Mouse (Mus musculus) MEL (cell line): Measurements from ENCODE around the gene Hic1. TPM values are rescaled to one million over a fixed set of nuclear protein-coding genes. Genes with fewer than 3 reads are reported as not detected.

Experiments
- DNase-seq: peaks from one replicate; pipeline ENCODE4 v3.0.0; 2011; ENCODE audit warnings: low read depth, low spot score
- H3K27ac ChIP-seq: 2 replicates; pipeline ENCODE4 v1.5.1; 2012; ENCODE audit warnings: low read depth, mild to moderate bottlenecking, control low read depth, low read length, moderate library complexity; ENCODE audit not compliant: control insufficient read depth
- H3K27me3 ChIP-seq, 2 experiments: fragments of 150-350 bp in 1 of 2; sonication (generic) in 1 of 2; 2 replicates each; pipeline ENCODE4 v1.6.1; 2012; ENCODE audit warnings: low read length in 2 of 2, mild to moderate bottlenecking in 2 of 2, improper control_type of control experiment in 1 of 2, moderate library complexity in 1 of 2; ENCODE audit not compliant: insufficient read depth in 2 of 2, control insufficient read depth in 1 of 2
- H3K36me3 ChIP-seq, 2 experiments: 2 replicates each; pipeline ENCODE4 v1.6.1; 2012 to 2014; ENCODE audit warnings: low read length in 2 of 2, improper control_type of control experiment in 1 of 2, inconsistent platforms in 1 of 2, mild to moderate bottlenecking in 1 of 2; ENCODE audit not compliant: insufficient read depth in 2 of 2, control insufficient read depth in 1 of 2
- H3K4me1 ChIP-seq, 2 experiments: fragments of 150-350 bp in 1 of 2; sonication (generic) in 1 of 2; 2 replicates each; pipeline ENCODE4 v1.6.1; 2012; ENCODE audit warnings: low read length in 2 of 2, improper control_type of control experiment in 1 of 2, mild to moderate bottlenecking in 1 of 2; ENCODE audit not compliant: insufficient read depth in 2 of 2, control insufficient read depth in 1 of 2
- H3K4me3 ChIP-seq, 2 experiments: fragments of 150-350 bp in 1 of 2; sonication (generic) in 1 of 2; 2 replicates each; pipeline ENCODE4 v1.5.1; 2012; ENCODE audit warnings: low read depth in 2 of 2, low read length in 2 of 2, mild to moderate bottlenecking in 2 of 2, moderate library complexity in 2 of 2, control low read depth in 1 of 2, improper control_type of control experiment in 1 of 2; ENCODE audit not compliant: control insufficient read depth in 1 of 2, insufficient read depth in 1 of 2
- H3K79me2 ChIP-seq: 2 replicates; pipeline ENCODE4 v1.6.1; 2012; ENCODE audit warnings: mild to moderate bottlenecking, low read length, moderate library complexity; ENCODE audit not compliant: control insufficient read depth, poor library complexity, insufficient read depth
- H3K9ac ChIP-seq: 2 replicates; pipeline ENCODE4 v1.6.1; 2012; ENCODE audit warnings: low read depth, mild to moderate bottlenecking, control low read depth, low read length, moderate library complexity; ENCODE audit not compliant: control insufficient read depth, poor library complexity, severe bottlenecking
- H3K9me3 ChIP-seq: fragments of 150-350 bp; sonication (generic); replicated peaks from 2 replicates; pipeline ENCODE4 v1.6.1; 2012; ENCODE audit warnings: mild to moderate bottlenecking, low read length, improper control_type of control experiment, moderate library complexity; ENCODE audit not compliant: insufficient read depth
- CHD2 ChIP-seq: IDR thresholded peaks from 2 replicates; pipeline ENCODE4 v1.6.1; 2011; ENCODE audit warnings: low read length, improper control_type of control experiment
- EP300 ChIP-seq, 2 experiments: IDR thresholded peaks; 2 replicates each; pipeline ENCODE4 v1.6.1; 2011; ENCODE audit warnings: improper control_type of control experiment in 2 of 2, low read length in 2 of 2, low read depth in 1 of 2, mild to moderate bottlenecking in 1 of 2
- ETS1 ChIP-seq: IDR thresholded peaks from 2 replicates; pipeline ENCODE4 v1.6.1; 2012; ENCODE audit warnings: low read depth, mild to moderate bottlenecking, inconsistent platforms, low read length, improper control_type of control experiment, moderate library complexity
- GABPA ChIP-seq: IDR thresholded peaks from 2 replicates; pipeline ENCODE4 v1.6.1; 2012; ENCODE audit warnings: low read depth, mild to moderate bottlenecking, inconsistent platforms, low read length, improper control_type of control experiment, moderate library complexity
- GATA1 ChIP-seq: IDR thresholded peaks from 2 replicates; pipeline ENCODE4 v1.6.1; 2011; ENCODE audit warnings: low read depth, low read length, improper control_type of control experiment
- HCFC1 ChIP-seq: IDR thresholded peaks from 2 replicates; pipeline ENCODE4 v1.6.1; 2012; ENCODE audit warnings: low read depth, mild to moderate bottlenecking, inconsistent platforms, low read length, improper control_type of control experiment, moderate library complexity
- JUND ChIP-seq: IDR thresholded peaks from 2 replicates; pipeline ENCODE4 v1.6.1; 2011; ENCODE audit warnings: low read depth, mild to moderate bottlenecking, improper control_type of control experiment, low read length
- KAT2A ChIP-seq: conservative IDR thresholded peaks from 2 replicates; pipeline ENCODE4 v1.6.1; 2012; ENCODE audit warnings: low read depth, low read length, improper control_type of control experiment, inconsistent platforms
- MAFK ChIP-seq: IDR thresholded peaks from 2 replicates; pipeline ENCODE4 v1.6.1; 2011; ENCODE audit warnings: low read depth, mild to moderate bottlenecking, low read length, improper control_type of control experiment, borderline replicate concordance
- MYC ChIP-seq: IDR thresholded peaks from 2 replicates; pipeline ENCODE4 v1.6.1; 2011; ENCODE audit warnings: low read depth, mild to moderate bottlenecking, low read length, improper control_type of control experiment, moderate library complexity
- NRF1 ChIP-seq: IDR thresholded peaks from 2 replicates; pipeline ENCODE4 v1.6.1; 2014; ENCODE audit warnings: low read depth, mild to moderate bottlenecking, inconsistent platforms, low read length, improper control_type of control experiment, moderate library complexity; ENCODE audit not compliant: poor library complexity, insufficient read depth, severe bottlenecking
- RCOR1 ChIP-seq: IDR thresholded peaks from 2 replicates; pipeline ENCODE4 v1.6.1; 2012; ENCODE audit warnings: low read depth, mild to moderate bottlenecking, inconsistent platforms, low read length, improper control_type of control experiment
- TAL1 ChIP-seq: IDR thresholded peaks from 2 replicates; pipeline ENCODE4 v1.6.1; 2012; ENCODE audit warnings: mild to moderate bottlenecking, inconsistent platforms, low read length, moderate library complexity, mixed read lengths
- TBP ChIP-seq: IDR thresholded peaks from 2 replicates; pipeline ENCODE4 v1.8.0; 2011; ENCODE audit warnings: low read depth, low read length, improper control_type of control experiment
- ZKSCAN1 ChIP-seq: IDR thresholded peaks from 2 replicates; pipeline ENCODE4 v1.6.1; 2012; ENCODE audit warnings: low read depth, mild to moderate bottlenecking, inconsistent platforms, low read length, improper control_type of control experiment, moderate library complexity
- ZNF384 ChIP-seq: IDR thresholded peaks from 2 replicates; pipeline ENCODE4 v1.6.1; 2012; ENCODE audit warnings: low read depth, mild to moderate bottlenecking, inconsistent platforms, low read length, improper control_type of control experiment
- polyA plus RNA-seq, 2 experiments: library from polyadenylated mRNA; stranded (reverse) in 1 of 2; unstranded in 1 of 2; fragments of >175 nt in 1 of 2; fragments of >200 nt in 1 of 2; gene quantifications; 2 replicates each; pipeline versions ENCODE4 v1.2.1 to v1.2.4; 2012; ENCODE audit warnings: low replicate concordance in 2 of 2, low read depth in 1 of 2; ENCODE audit not compliant: insufficient read length in 2 of 2, insufficient read depth in 1 of 2, missing spikeins in 1 of 2
- total RNA-seq: library from RNA; depleted of rRNA; stranded (reverse); fragments of 300-350 nt; gene quantifications from 2 replicates; pipeline ENCODE4 v1.2.3, GENCODE M21; 2012; rRNA removed

Hic1 gene
- total RNA-seq (16.7 and 18.8 TPM in 2 replicates), polyA plus RNA-seq (10 to 100 TPM in 1 of 2 experiments, not detected in 1; 18.2 TPM)

DNA sequence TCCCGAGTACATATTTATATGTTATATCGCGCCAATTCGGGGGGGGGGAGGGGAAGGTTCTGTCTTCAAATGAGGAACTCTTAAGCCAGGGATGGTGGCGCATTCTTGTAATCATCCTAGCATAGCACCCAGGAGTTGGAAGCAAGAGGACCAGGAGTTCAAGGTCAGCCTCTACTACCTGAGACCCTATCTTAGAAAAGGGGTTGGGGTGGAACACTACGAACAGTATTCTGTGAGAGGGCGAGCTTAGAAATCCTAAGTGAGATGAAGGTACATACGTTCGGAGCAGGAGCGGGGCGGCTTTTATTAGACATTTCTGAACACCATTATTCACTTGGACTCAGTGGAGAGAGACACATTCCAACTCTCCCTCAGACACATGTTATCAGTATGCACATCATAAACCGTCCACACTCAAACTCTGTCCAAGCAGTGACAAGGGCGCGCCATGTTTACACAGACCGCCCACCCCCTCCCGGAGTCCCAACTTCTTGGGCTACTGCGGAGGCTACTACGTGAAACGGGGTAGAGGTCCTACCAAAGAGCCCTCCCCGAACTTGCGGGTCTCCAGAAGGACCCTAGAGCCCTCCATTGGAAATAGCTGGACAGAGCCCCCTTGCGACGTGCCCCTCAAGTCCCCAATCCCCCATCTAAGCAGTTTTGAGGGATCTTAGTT is at the start of gene Hic1:
Hic1 (minus strand) TSS at position 115 of the 676 bp plus-strand sequence.
- Histone ChIP-seq H3K9ac (peak within 1 kb of the TSS; percentile 85), H3K4me3 (peak within 1 kb of the TSS; percentile 70 to 81), H3K9me3 (no peaks in the 10 kb centered on the region), H3K27ac (peak within 1 kb of the TSS; percentile 97), H3K36me3 (peaks cover 0 to 18% of the 10 kb centered on the region in 2 experiments; a peak in 2 of 4 replicates), H3K27me3 (no peaks in the 10 kb centered on the region), H3K79me2 (peaks cover 32% of the 10 kb centered on the region), H3K4me1 (peaks cover 0 to 28% of the 10 kb centered on the region in 2 experiments; a peak in 3 of 4 replicates)
- peak; percentile 89 for DNase-seq
- TF ChIP-seq GATA1, result 0 out of 2 replicates have a peak, but pooled peaks have one; percentile 44
- 0 out of 2 replicates have a peak, but pooled peaks have one; percentile 27 for TF ChIP-seq ETS1
- no peak for TF ChIP-seq MAFK
- TF ChIP-seq TBP, result peak; percentile 53

DNA sequence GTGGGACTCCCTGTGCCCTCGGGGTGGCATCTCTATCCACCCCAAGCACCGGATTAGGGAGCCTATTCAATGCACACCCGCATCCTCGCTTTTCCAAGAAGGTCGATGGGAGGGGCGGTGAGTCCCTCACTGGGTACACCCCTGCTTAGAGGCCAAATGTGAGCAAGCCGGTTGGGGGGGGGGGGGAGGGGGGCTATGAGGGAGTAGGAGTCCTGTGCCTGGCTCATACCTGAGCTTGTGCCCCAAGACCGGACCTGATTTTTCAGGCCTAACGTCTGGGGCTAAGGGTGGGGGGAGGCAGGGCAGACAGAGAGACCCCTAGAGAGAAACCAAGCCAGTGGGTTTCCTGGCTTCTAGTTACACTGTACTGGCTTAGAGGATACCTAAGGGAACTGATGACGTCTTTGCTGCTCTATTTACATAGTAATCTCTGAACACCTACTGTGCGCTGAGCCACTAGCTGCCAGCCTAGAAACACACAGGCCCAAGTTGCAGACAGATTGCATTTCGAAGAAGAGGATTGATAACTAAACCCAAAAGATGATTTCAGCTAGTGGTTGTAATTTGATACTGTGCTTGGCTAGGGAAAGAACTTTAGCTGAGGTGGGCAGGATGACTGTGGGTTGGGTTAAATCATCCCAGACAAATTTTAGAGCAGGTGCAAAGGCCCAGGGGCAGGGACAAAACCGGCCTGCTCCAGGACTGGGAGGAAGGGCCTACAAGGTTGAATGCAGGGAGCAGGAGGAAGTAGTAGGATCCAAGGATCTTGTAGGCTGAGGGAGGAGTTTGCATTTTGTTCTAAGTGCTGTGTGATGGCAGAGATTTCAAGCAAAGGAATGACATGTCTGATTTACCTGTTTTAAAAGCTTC is 45.0 kb upstream of the Hic1 start:
- Histone ChIP-seq H3K9ac (no peak overlapping the region), H3K4me3 (no peak overlapping the region), H3K27me3 (no peaks in the 10 kb centered on the region), H3K4me1 (no peaks in the 10 kb centered on the region), H3K79me2 (no peaks in the 10 kb centered on the region), H3K27ac (no peak overlapping the region), H3K36me3 (no peaks in the 10 kb centered on the region), H3K9me3 (no peaks in the 10 kb centered on the region)
- TF ChIP-seq ZKSCAN1 (peak; percentile 88), CHD2 (no peak), ZNF384 (no peak)
- DNase-seq, result no peak

DNA sequence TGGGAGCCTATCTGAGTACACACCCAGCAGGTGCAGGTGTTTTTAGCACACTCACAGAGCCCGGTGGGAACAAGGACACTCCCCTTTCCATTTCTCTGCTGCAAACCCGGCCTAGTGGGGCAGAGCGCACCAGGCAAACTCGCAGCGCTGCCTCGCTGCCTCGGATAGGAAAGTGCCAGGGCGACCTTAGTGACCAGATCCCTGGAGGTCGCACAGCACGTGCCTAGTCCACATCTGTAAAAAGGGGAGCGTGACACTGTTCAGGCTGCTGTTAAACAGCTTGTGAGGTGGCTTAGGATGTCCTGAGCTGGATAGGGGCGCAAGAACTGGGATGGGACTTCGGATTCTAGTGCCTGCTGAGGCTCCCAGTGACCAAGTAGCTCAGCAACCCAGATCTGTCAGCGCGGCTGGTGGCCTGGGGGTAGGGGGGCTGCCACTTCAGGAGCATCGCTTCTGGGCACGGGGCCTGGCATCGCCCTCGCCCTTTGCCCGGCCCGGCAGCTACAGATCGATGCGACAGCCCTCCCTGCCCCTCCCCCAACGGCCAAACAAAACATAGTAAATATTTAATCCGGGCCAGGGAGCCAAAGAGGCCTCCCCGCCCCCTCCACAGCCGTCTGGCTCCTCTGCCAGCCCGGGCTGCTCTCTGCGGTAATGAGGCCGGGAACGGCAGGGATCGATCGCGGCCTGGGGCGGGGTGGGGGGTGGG is 44.2 kb upstream of the Hic1 start:
- H3K27ac ChIP-seq, result no peak overlapping the region
- no peak for TF ChIP-seq MYC
- no peak for TF ChIP-seq GABPA
- no peak for TF ChIP-seq KAT2A
- no peak for TF ChIP-seq HCFC1
- TF ChIP-seq NRF1, result no peak
- TF ChIP-seq RCOR1, result no peak
- TF ChIP-seq EP300 (IDR thresholded peaks at IDR 0.05; ENCODE audit: low read depth in 1 of 2, low read length in 2 of 2), result no peak
- TF ChIP-seq TAL1, result no peak
- TF ChIP-seq JUND, result no peak
- TF ChIP-seq, all 39 proteins: peak for 0
- Histone ChIP-seq H3K4me1 (no peaks in the 10 kb centered on the region), H3K27me3 (no peaks in the 10 kb centered on the region), H3K4me3 (no peak overlapping the region), H3K9ac (no peak overlapping the region), H3K9me3 (no peaks in the 10 kb centered on the region), H3K36me3 (no peaks in the 10 kb centered on the region), H3K79me2 (no peaks in the 10 kb centered on the region)
- DNase-seq, result no peak
